Mouse (Mus musculus) embryonic facial prominence, embryonic 10.5 days (tissue): Measurements from ENCODE around the gene Snd1. TPM values are rescaled to one million over a fixed set of nuclear protein-coding genes. Genes with fewer than 3 reads are reported as not detected.
"Not testable (repeated sequence)": the region's sequence is repeated elsewhere in the genome, so short reads cannot be mapped to it uniquely, and the experiment has no call there.

Source experiments
- DNase-seq: peaks from one replicate; pipeline ENCODE4 v3.0.0-alpha.2; 2017; ENCODE audit warnings: low spot score
- H3K27ac ChIP-seq: fragments of 300-500 bp; sonication (generic); replicated peaks from 2 replicates; pipeline ENCODE4 v1.5.1; 2016; ENCODE audit warnings: mild to moderate bottlenecking
- H3K27me3 ChIP-seq: fragments of 300-500 bp; sonication (generic); replicated peaks from 2 replicates; pipeline ENCODE4 v1.6.1; 2016; ENCODE audit warnings: low read depth, mild to moderate bottlenecking; ENCODE audit not compliant: poor library complexity, severe bottlenecking
- H3K36me3 ChIP-seq: fragments of 300-500 bp; sonication (generic); replicated peaks from 2 replicates; pipeline ENCODE4 v1.6.1; 2016; ENCODE audit warnings: mild to moderate bottlenecking, moderate library complexity
- H3K4me1 ChIP-seq: fragments of 300-500 bp; sonication (generic); 2 replicates; pipeline ENCODE4 v1.6.1; 2016
- H3K4me3 ChIP-seq: fragments of 300-500 bp; sonication (generic); 2 replicates; pipeline ENCODE4 v1.5.1; 2016; ENCODE audit warnings: mild to moderate bottlenecking, moderate library complexity
- H3K9me3 ChIP-seq: fragments of 300-500 bp; sonication (generic); 2 replicates; pipeline ENCODE4 v1.6.1; 2016; ENCODE audit warnings: mild to moderate bottlenecking
- WGBS: fragments of 180-500 bp; shearing (Covaris S2); methylation state at CpG from one replicate; pipeline ENCODE4 v1.1.7; 2016; 5-methylcytosine and 5-hydroxymethylcytosine counted together
- polyA plus RNA-seq: library from polyadenylated mRNA; unstranded; fragments of >200 nt; fragmentation: Nextera tagmentation; extraction: Ambion mirVana; gene quantifications from 2 replicates; pipeline ENCODE4 v1.2.1, GENCODE M21; 2016

The Snd1 gene
- polyA plus RNA-seq, 1 experiment from 2014 or later, result 119 TPM

GRCm38 (mm10) chr6:28490612-28491011, 15.7 kb downstream of the Snd1 start:
- Histone ChIP-seq H3K4me3 (no peak overlapping the region), H3K9me3 (no peaks in the 10 kb centered on the region), H3K27ac (no peak overlapping the region), H3K27me3 (no peaks in the 10 kb centered on the region), H3K4me1 (no peaks in the 10 kb centered on the region; the same call in 1 of the 2 replicates), H3K36me3 (peaks cover 73% of the 10 kb centered on the region)
- DNase-seq, result no peak
- 96% methylated on average over 5 of the region's 5 CpGs for WGBS

GRCm38 (mm10) chr6:28491198-28491597, 16.3 kb downstream of the Snd1 start:
- Histone ChIP-seq H3K4me1 (no peaks in the 10 kb centered on the region; the same call in 1 of the 2 replicates), H3K27ac (no peak overlapping the region), H3K9me3 (no peaks in the 10 kb centered on the region), H3K4me3 (no peak overlapping the region), H3K27me3 (no peaks in the 10 kb centered on the region), H3K36me3 (peaks cover 75% of the 10 kb centered on the region)
- DNase-seq, result no peak

GRCm38 (mm10) chr6:28497837-28498236, 22.9 kb downstream of the Snd1 start:
- Histone ChIP-seq H3K27ac (no peak overlapping the region), H3K27me3 (no peaks in the 10 kb centered on the region), H3K4me1 (no peaks in the 10 kb centered on the region), H3K9me3 (no peaks in the 10 kb centered on the region), H3K4me3 (no peak overlapping the region), H3K36me3 (peaks cover 34% of the 10 kb centered on the region)
- WGBS, result 83% methylated on average over 5 of the region's 5 CpGs
- DNase-seq, result no peak

- Histone ChIP-seq H3K4me1 (no peaks in the 10 kb centered on the region), H3K9me3 (no peaks in the 10 kb centered on the region), H3K27ac (no peak overlapping the region), H3K4me3 (no peak overlapping the region), H3K27me3 (no peaks in the 10 kb centered on the region), H3K36me3 (peaks cover 11% of the 10 kb centered on the region)
- DNase-seq, result no peak
- WGBS, result 93% methylated on average over 7 of the region's 7 CpGs
Observed at GRCm38 (mm10) chr6:28502576-28502975, 27.6 kb downstream of the Snd1 start.

GRCm38 (mm10) chr6:28503148-28503547, 28.2 kb downstream of the Snd1 start:
- H3K9me3 ChIP-seq, result no peaks in the 10 kb centered on the region
- no peak for DNase-seq
- H3K36me3 ChIP-seq, result peaks cover 11% of the 10 kb centered on the region
- no peaks in the 10 kb centered on the region for H3K4me1 ChIP-seq
- H3K27ac ChIP-seq, result no peak overlapping the region
- no peaks in the 10 kb centered on the region for H3K27me3 ChIP-seq
- no peak overlapping the region for H3K4me3 ChIP-seq
- 96% methylated on average over 4 of the region's 4 CpGs for WGBS

- Histone ChIP-seq H3K36me3 (peaks cover 7% of the 10 kb centered on the region), H3K27ac (no peak overlapping the region), H3K9me3 (no peaks in the 10 kb centered on the region), H3K27me3 (no peaks in the 10 kb centered on the region), H3K4me3 (no peak overlapping the region), H3K4me1 (no peaks in the 10 kb centered on the region)
- no peak for DNase-seq
- WGBS, result 94% methylated on average over 7 of the region's 7 CpGs
Observed at GRCm38 (mm10) chr6:28504611-28505010, 29.7 kb downstream of the Snd1 start.

GRCm38 (mm10) chr6:28507759-28508158, 32.8 kb downstream of the Snd1 start:
- WGBS, result 89% methylated on average over 4 of the region's 4 CpGs
- peaks cover 16% of the 10 kb centered on the region for H3K36me3 ChIP-seq
- H3K27ac ChIP-seq, result no peak overlapping the region
- DNase-seq, result no peak
- no peak overlapping the region for H3K4me3 ChIP-seq
- no peaks in the 10 kb centered on the region for H3K27me3 ChIP-seq
- H3K4me1 ChIP-seq, result no peaks in the 10 kb centered on the region
- H3K9me3 ChIP-seq, result no peaks in the 10 kb centered on the region

- Histone ChIP-seq H3K4me3 (no peak overlapping the region), H3K9me3 (no peaks in the 10 kb centered on the region), H3K36me3 (peaks cover 57% of the 10 kb centered on the region), H3K27me3 (no peaks in the 10 kb centered on the region), H3K27ac (no peak overlapping the region), H3K4me1 (no peaks in the 10 kb centered on the region)
- WGBS, result 96% methylated on average over 3 of the region's 3 CpGs
- no peak for DNase-seq
Observed at GRCm38 (mm10) chr6:28514195-28514594, 39.3 kb downstream of the Snd1 start.

GRCm38 (mm10) chr6:28514830-28515350, 40.0 kb downstream of the Snd1 start:
- H3K4me3 ChIP-seq, result no peak overlapping the region
- no peak for DNase-seq
- H3K27me3 ChIP-seq, result no peaks in the 10 kb centered on the region
- H3K27ac ChIP-seq, result no peak overlapping the region
- WGBS, result 93% methylated on average over 4 of the region's 4 CpGs
- no peaks in the 10 kb centered on the region for H3K4me1 ChIP-seq
- no peaks in the 10 kb centered on the region for H3K9me3 ChIP-seq
- H3K36me3 ChIP-seq, result peaks cover 63% of the 10 kb centered on the region

- no peaks in the 10 kb centered on the region for H3K27me3 ChIP-seq
- H3K27ac ChIP-seq, result no peak overlapping the region
- H3K4me3 ChIP-seq, result no peak overlapping the region
- DNase-seq, result no peak
- WGBS, result 77% methylated on average over 2 of the region's 2 CpGs
- H3K36me3 ChIP-seq, result peaks cover 74% of the 10 kb centered on the region
- no peaks in the 10 kb centered on the region for H3K9me3 ChIP-seq
- no peaks in the 10 kb centered on the region for H3K4me1 ChIP-seq
Observed at GRCm38 (mm10) chr6:28516618-28517017, 41.7 kb downstream of the Snd1 start.

GRCm38 (mm10) chr6:28517050-28517449, 42.1 kb downstream of the Snd1 start:
- Histone ChIP-seq H3K27me3 (no peaks in the 10 kb centered on the region), H3K27ac (no peak overlapping the region), H3K9me3 (no peaks in the 10 kb centered on the region), H3K4me1 (no peaks in the 10 kb centered on the region), H3K4me3 (no peak overlapping the region), H3K36me3 (peaks cover 79% of the 10 kb centered on the region)
- WGBS, result 96% methylated on average over 1 of the region's 1 CpGs
- no peak for DNase-seq

- Histone ChIP-seq H3K36me3 (peaks cover 82% of the 10 kb centered on the region), H3K27me3 (no peaks in the 10 kb centered on the region), H3K9me3 (no peaks in the 10 kb centered on the region), H3K27ac (no peak overlapping the region), H3K4me3 (no peak overlapping the region), H3K4me1 (no peaks in the 10 kb centered on the region)
- 94% methylated on average over 8 of the region's 8 CpGs for WGBS
- no peak for DNase-seq
Observed at GRCm38 (mm10) chr6:28519426-28519825, 44.5 kb downstream of the Snd1 start.

GRCm38 (mm10) chr6:28520787-28521186, 45.8 kb downstream of the Snd1 start:
- H3K4me1 ChIP-seq, DNase-seq, H3K27me3 ChIP-seq, H3K4me3 ChIP-seq, H3K27ac ChIP-seq, H3K9me3 ChIP-seq: not testable (repeated sequence)
- WGBS, result 91% methylated on average over 5 of the region's 5 CpGs
- H3K36me3 ChIP-seq, result peaks cover 83% of the 10 kb centered on the region

GRCm38 (mm10) chr6:28521416-28521815, 46.5 kb downstream of the Snd1 start:
- H3K4me1 ChIP-seq, result no peaks in the 10 kb centered on the region
- H3K36me3 ChIP-seq, result peaks cover 85% of the 10 kb centered on the region
- H3K9me3 ChIP-seq, result no peaks in the 10 kb centered on the region
- H3K27me3 ChIP-seq, result no peaks in the 10 kb centered on the region
- no peak overlapping the region for H3K27ac ChIP-seq
- WGBS, result 93% methylated on average over 1 of the region's 1 CpGs
- H3K4me3 ChIP-seq, result no peak overlapping the region
- DNase-seq, result no peak
